In the genomic region with DNA sequence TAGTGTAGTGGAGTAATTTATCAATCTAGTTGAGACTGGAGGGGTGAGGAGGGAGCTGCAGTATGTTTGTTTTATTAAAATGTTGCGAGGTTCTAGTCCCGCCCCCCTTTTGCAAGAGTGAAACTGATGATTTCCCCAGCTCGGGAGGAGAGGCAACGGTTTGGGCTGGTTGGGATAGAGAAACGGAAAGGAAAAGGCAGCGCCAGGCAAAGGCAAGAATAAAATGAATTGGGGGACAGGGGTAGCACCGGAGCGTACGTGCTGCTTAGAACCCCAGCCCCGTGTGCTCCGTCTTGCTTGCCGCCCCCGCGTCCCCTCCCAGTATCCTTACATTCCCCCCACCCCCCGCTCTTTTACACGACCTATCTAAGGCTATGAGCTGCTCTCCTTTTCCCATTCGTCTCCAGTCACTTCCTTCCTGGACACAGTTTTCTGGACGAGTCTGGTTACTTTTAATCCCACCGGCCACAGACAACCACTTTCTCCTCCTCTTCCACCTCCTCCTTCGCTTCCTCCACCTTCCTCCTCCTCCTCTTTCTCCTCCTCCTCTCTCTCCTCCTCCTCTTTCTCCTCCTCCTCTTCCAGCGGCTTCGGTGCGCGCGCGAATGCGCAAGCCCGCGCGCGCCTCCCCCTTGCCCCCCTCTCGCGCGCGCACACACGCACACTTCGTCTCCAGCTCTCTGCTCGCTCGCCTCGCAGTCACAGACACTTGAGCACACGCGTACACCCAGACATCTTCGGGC, we compare ENCODE assay signal across 7 mouse cellular contexts. TPM values are rescaled to one million over a fixed set of nuclear protein-coding genes. Genes with fewer than 3 reads are reported as not detected.
DNase-seq lines count a peak whose midpoint lies in the region; ATAC-seq and TF ChIP-seq lines count a peak whose summit lies in the region.

No protein-coding gene starts in this region.

- peak overlapping the region; percentile 50 for H3K9ac ChIP-seq in intestine, postnatal 0 days (ENCODE audit: low read depth, low read length)
- peak overlapping the region; percentile 61 for H3K9ac ChIP-seq in limb, embryonic 12.5 days (replicated peaks)
- peak overlapping the region; percentile 65 for H3K9ac ChIP-seq in midbrain, embryonic 12.5 days (replicated peaks)

- peak overlapping the region; percentile 62 for H3K4me3 ChIP-seq in intestine, postnatal 0 days (ENCODE audit: low read depth, low read length)
- H3K4me3 ChIP-seq in limb, embryonic 12.5 days (replicated peaks) = peak overlapping the region; percentile 60
- H3K4me3 ChIP-seq in midbrain, embryonic 12.5 days = peak overlapping the region; percentile 62

- peak overlapping the region; percentile 70 for H3K27ac ChIP-seq in intestine, postnatal 0 days (ENCODE audit: low read depth, low read length)
- peak overlapping the region; percentile 69 for H3K27ac ChIP-seq in limb, embryonic 12.5 days
- peak overlapping the region; percentile 61 for H3K27ac ChIP-seq in midbrain, embryonic 12.5 days (replicated peaks)

- no peaks in the 10 kb centered on the region for H3K9me3 ChIP-seq in intestine, postnatal 0 days (ENCODE audit: control insufficient read depth)
- H3K9me3 ChIP-seq in limb, embryonic 12.5 days = no peaks in the 10 kb centered on the region
- H3K9me3 ChIP-seq in midbrain, embryonic 12.5 days = no peaks in the 10 kb centered on the region

- ATAC-seq in granulocyte monocyte progenitor cell, adult 5-6 weeks (replicated peaks; ENCODE audit: poor library complexity, severe bottlenecking) = peak; percentile 71
- ATAC-seq in intestine, postnatal 0 days = peak; percentile 49; the same call in 1 of the 2 replicates
- ATAC-seq in limb, embryonic 12.5 days (ENCODE audit: insufficient number of reproducible peaks, insufficient read depth, low FRiP score, low TSS enrichment, low read depth) = peak; percentile 83
- ATAC-seq in midbrain, embryonic 12.5 days (ENCODE audit: low FRiP score, low read depth) = peak; percentile 81

- DNase-seq in adrenal gland, postnatal 4 days (ENCODE audit: low spot score in 2 of 2) = peak; percentile 27 to 67
- peak; percentile 91 for DNase-seq in embryo, embryonic 11 days
- DNase-seq in skeletal muscle tissue, adult 2 months (ENCODE audit: low read depth, low spot score) = peak; percentile 74

- peaks cover 3% of the 10 kb centered on the region for H3K27me3 ChIP-seq in intestine, postnatal 0 days (replicated peaks; ENCODE audit: control insufficient read depth, insufficient read depth, low read length)
- H3K27me3 ChIP-seq in limb, embryonic 12.5 days = no peaks in the 10 kb centered on the region
- peaks cover 24% of the 10 kb centered on the region for H3K27me3 ChIP-seq in midbrain, embryonic 12.5 days

- H3K4me2 ChIP-seq in intestine, postnatal 0 days (replicated peaks; ENCODE audit: low read depth) = peak overlapping the region; percentile 67
- H3K4me2 ChIP-seq in limb, embryonic 12.5 days = peak overlapping the region; percentile 83
- H3K4me2 ChIP-seq in midbrain, embryonic 12.5 days (replicated peaks) = peak overlapping the region; percentile 85

- no peaks in the 10 kb centered on the region for H3K36me3 ChIP-seq in intestine, postnatal 0 days (ENCODE audit: control insufficient read depth, insufficient read depth)
- no peaks in the 10 kb centered on the region for H3K36me3 ChIP-seq in limb, embryonic 12.5 days
- H3K36me3 ChIP-seq in midbrain, embryonic 12.5 days = no peaks in the 10 kb centered on the region

- no peaks in the 10 kb centered on the region for H3K4me1 ChIP-seq in intestine, postnatal 0 days (replicated peaks; ENCODE audit: control insufficient read depth, insufficient read depth, low read length)
- no peaks in the 10 kb centered on the region for H3K4me1 ChIP-seq in limb, embryonic 12.5 days (replicated peaks)
- H3K4me1 ChIP-seq in midbrain, embryonic 12.5 days = no peaks in the 10 kb centered on the region

- WGBS in intestine, postnatal 0 days = under 1% methylated on average over 42 of the region's 43 CpGs
- under 1% methylated on average over 42 of the region's 43 CpGs for WGBS in limb, embryonic 12.5 days
- under 1% methylated on average over 42 of the region's 43 CpGs for WGBS in midbrain, embryonic 12.5 days

- TF ChIP-seq CTCF in intestine, postnatal 0 days (IDR thresholded peaks at IDR 0.05; ENCODE audit: low read depth) = no peak

RNA-seq across cellular contexts. Expression of a gene that starts 20.5 kb away (rescaled TPM):
- 10 to 100 TPM; 80.2 to 88.7 TPM for total RNA-seq in adrenal gland, postnatal 4 days (2021)
- total RNA-seq in granulocyte monocyte progenitor cell, adult 5-6 weeks (2014; fragmentation: Nextera tagmentation) = 53.2 and 97.3 TPM in 2 replicates
- total RNA-seq in granulocyte monocyte progenitor cell, adult 5-6 weeks (2017) = 88.2 and 125 TPM in 2 replicates
- 19.2 and 20.9 TPM in 2 replicates for polyA plus RNA-seq in intestine, postnatal 0 days (2015; fragmentation: Nextera tagmentation; extraction: Ambion mirVana)
- polyA plus RNA-seq in limb, embryonic 12.5 days (2016; fragmentation: Nextera tagmentation; extraction: Ambion mirVana) = 62.4 and 64.0 TPM in 2 replicates
- 15.2 and 20.5 TPM in 2 replicates for polyA plus RNA-seq in midbrain, embryonic 12.5 days (2016; fragmentation: Nextera tagmentation; extraction: Ambion mirVana)

Comparison
In these comparisons a context has a peak if more than half of its experiments do, and no peak if none do; other contexts are left out.
1. Peak in every context shown above with its lines: DNase-seq, ATAC-seq, H3K4me3 ChIP-seq and H3K27ac ChIP-seq.